Mouse (Mus musculus) lung, embryonic 15.5 days (tissue): Measurements from ENCODE around the gene Serpinb6d. TPM values are rescaled to one million over a fixed set of nuclear protein-coding genes. Genes with fewer than 3 reads are reported as not detected.

ENCODE experiments used
- ATAC-seq: fragments of 200-750 bp; cut with Nextera tagmentation; 2 replicates; pipeline ENCODE4 v1.8.0; 2017; ENCODE audit warnings: moderate number of reproducible peaks, borderline replicate concordance; ENCODE audit not compliant: low FRiP score, low TSS enrichment; ENCODE audit errors: extremely low read depth
- H3K27ac ChIP-seq: fragments of 300-500 bp; sonication (generic); 2 replicates; pipeline ENCODE4 v1.5.1; 2015; ENCODE audit warnings: moderate library complexity, mild to moderate bottlenecking, inconsistent platforms
- H3K27me3 ChIP-seq: fragments of 300-500 bp; sonication (generic); 2 replicates; pipeline ENCODE4 v1.6.1; 2015; ENCODE audit warnings: inconsistent platforms
- H3K36me3 ChIP-seq: fragments of 300-500 bp; sonication (generic); 2 replicates; pipeline ENCODE4 v1.6.1; 2015; ENCODE audit warnings: inconsistent platforms
- H3K4me1 ChIP-seq: fragments of 300-500 bp; sonication (generic); 2 replicates; pipeline ENCODE4 v1.6.1; 2015; ENCODE audit warnings: inconsistent platforms
- H3K4me2 ChIP-seq: fragments of 300-500 bp; sonication (generic); 2 replicates; pipeline ENCODE4 v1.6.1; 2015; ENCODE audit warnings: inconsistent platforms, mild to moderate bottlenecking, moderate library complexity
- H3K4me3 ChIP-seq: fragments of 300-500 bp; sonication (generic); 2 replicates; pipeline ENCODE4 v1.5.1; 2015; ENCODE audit warnings: mild to moderate bottlenecking, inconsistent platforms
- H3K9ac ChIP-seq: fragments of 300-500 bp; sonication (generic); 2 replicates; pipeline ENCODE4 v1.6.1; 2015; ENCODE audit warnings: inconsistent platforms
- H3K9me3 ChIP-seq: fragments of 300-500 bp; sonication (generic); 2 replicates; pipeline ENCODE4 v1.6.1; 2016; ENCODE audit warnings: inconsistent platforms
- WGBS: fragments of 180-500 bp; shearing (Covaris S2); methylation state at CpG from one replicate; pipeline ENCODE4 v1.1.7; 2015; 5-methylcytosine and 5-hydroxymethylcytosine counted together
- polyA plus RNA-seq: library from polyadenylated mRNA; unstranded; fragments of >200 nt; fragmentation: Nextera tagmentation; extraction: Ambion mirVana; gene quantifications from 2 replicates; pipeline ENCODE4 v1.2.1, GENCODE M21; 2015

Gene Serpinb6d
- not detected in 2 replicates for polyA plus RNA-seq

DNA sequence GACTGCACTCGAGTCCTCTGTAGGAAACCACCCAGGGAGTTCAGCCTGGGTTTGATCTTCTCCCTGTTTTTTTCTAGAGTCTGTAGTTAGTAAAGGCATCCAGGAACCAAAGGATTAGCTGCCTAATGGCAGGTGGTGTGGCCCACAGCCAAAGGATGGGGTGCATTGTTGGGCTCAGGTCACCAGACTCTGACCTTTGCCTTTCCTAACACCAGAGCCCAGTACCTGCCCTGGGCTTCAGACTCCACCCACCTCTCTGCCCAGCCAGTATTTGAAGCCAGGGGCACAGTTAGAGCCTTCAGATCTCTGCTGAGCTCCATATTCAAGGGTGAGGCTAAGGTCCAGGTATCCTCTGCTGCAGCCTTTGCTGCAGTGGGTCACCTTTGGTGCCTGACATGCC, at the start of gene Serpinb6d:
Gene Serpinb6d, plus strand, starts transcription at position 301 of the 400 bp plus-strand sequence.
- H3K4me1 ChIP-seq: no peaks in the 10 kb centered on the region
- H3K9me3 ChIP-seq: no peaks in the 10 kb centered on the region
- ATAC-seq: no peak
- no peak within 1 kb of the TSS for H3K4me2 ChIP-seq
- no peak within 1 kb of the TSS for H3K27ac ChIP-seq
- no peaks in the 10 kb centered on the region for H3K27me3 ChIP-seq
- H3K4me3 ChIP-seq: no peak within 1 kb of the TSS
- 62% methylated on average over 1 of the region's 1 CpGs for WGBS
- H3K9ac ChIP-seq: no peak within 1 kb of the TSS
- H3K36me3 ChIP-seq: no peaks in the 10 kb centered on the region

DNA sequence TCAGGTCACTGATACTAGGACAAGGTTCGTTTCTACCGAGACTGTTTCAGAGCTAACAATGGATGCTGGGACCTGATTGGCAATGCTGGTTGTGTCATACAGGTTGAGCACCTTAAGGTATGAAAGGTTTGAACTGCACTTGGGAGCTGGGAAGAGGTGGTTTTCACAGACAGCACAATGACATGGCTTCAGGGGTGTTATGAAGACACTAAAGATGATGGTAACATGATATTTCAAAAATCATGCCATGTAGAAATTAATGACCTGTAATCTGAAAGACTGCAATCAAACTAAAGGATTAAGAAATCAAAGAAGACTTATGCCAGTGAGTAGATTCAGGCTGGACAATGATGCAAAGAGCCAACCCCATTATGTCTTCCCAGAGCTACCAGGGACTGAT, 38.3 kb upstream of the Serpinb6d start:
- Histone ChIP-seq H3K4me1 (no peaks in the 10 kb centered on the region), H3K36me3 (no peaks in the 10 kb centered on the region), H3K4me3 (no peak overlapping the region), H3K27ac (no peak overlapping the region), H3K9ac (no peak overlapping the region), H3K4me2 (no peak overlapping the region), H3K9me3 (no peaks in the 10 kb centered on the region), H3K27me3 (no peaks in the 10 kb centered on the region)
- ATAC-seq: no peak
- 89% methylated on average over 2 of the region's 2 CpGs for WGBS

DNA sequence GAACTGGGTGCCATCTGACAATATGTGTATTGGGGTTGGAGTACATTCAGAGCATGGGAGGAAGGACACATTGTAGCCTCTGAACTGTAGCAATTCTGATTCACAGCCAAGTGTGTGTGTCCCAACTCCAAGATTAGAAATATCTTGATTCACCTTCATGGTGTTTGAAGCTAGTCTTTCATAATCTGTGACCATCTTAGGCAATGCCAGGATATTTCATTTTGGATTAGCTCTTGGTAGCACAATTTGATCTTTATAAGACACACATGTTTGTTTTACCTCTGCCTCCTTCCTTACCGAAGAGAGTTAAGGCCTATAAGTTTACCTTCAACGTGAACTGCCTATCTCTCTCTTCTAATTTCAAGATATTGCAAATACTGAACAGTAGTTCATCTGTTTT, 18.7 kb upstream of the Serpinb6d start:
- Histone ChIP-seq H3K9ac (no peak overlapping the region), H3K27ac (no peak overlapping the region), H3K36me3 (no peaks in the 10 kb centered on the region), H3K4me3 (no peak overlapping the region), H3K4me1 (no peaks in the 10 kb centered on the region), H3K4me2 (no peak overlapping the region), H3K9me3 (no peaks in the 10 kb centered on the region), H3K27me3 (no peaks in the 10 kb centered on the region)
- WGBS: 66% methylated on average over 2 of the region's 2 CpGs
- no peak for ATAC-seq

DNA sequence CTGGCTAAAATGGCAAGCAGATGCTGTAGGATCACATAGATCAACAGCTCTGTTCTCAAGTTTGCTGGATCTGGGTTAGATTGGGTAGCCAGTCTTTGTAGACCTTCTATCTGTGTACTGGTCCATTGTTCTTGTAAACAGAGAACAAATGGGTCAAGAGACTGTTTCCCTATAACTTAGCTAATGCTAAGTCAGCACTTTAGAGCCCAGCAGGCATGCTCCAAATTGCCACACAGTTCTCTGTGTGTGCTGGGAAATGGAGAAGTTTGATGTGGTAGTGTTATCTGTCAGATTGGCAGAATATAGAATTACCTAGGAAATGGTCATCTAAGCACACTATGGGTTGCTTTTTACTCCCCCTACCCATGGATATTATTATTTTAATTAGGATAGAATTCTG, 1.3 kb downstream of the Serpinb6d start:
- no peak for ATAC-seq
- Histone ChIP-seq H3K9me3 (no peaks in the 10 kb centered on the region), H3K4me3 (no peak overlapping the region), H3K4me1 (no peaks in the 10 kb centered on the region), H3K9ac (no peak overlapping the region), H3K4me2 (no peak overlapping the region), H3K27me3 (no peaks in the 10 kb centered on the region), H3K36me3 (no peaks in the 10 kb centered on the region), H3K27ac (no peak overlapping the region)

DNA sequence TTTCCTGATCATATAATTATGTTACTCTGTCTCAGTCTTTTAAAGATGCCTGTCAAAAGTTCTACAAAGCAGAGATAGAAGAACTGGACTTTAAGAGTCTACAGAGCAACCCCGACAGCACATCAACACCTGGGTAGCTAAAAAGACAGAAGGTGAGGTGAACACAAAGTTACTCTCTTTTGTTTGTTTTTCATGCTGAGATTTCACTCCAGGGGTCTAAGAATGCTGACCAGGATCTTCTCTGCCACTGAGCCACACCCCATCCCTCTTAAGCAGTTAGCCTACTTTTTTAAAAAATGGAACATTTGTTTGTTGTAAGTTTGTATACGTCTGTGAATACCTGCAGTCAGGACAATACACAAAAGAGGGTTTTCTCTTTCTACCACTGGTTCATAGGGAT, 59.1 kb downstream of the Serpinb6d start:
- Histone ChIP-seq H3K27ac (no peak overlapping the region), H3K36me3 (no peaks in the 10 kb centered on the region), H3K27me3 (no peaks in the 10 kb centered on the region), H3K4me2 (no peak overlapping the region), H3K9ac (no peak overlapping the region), H3K9me3 (no peaks in the 10 kb centered on the region), H3K4me1 (no peaks in the 10 kb centered on the region), H3K4me3 (no peak overlapping the region)
- no peak for ATAC-seq
- 76% methylated on average over 2 of the region's 2 CpGs for WGBS

Other genes starting within 250 kb of the Serpinb6d start
- gene Serpinb9g, start 176.6 kb upstream of the Serpinb6d start, polyA plus RNA-seq: not detected in 2 replicates
- not detected in 2 replicates for gene Serpinb6e, start 182.0 kb downstream of the Serpinb6d start, polyA plus RNA-seq
- gene Serpinb6c, start 244.3 kb downstream of the Serpinb6d start, polyA plus RNA-seq: 0.15 and 0.16 TPM in 2 replicates